Mouse (Mus musculus): ENCODE measurements around the gene Gnl2.

Gene Gnl2

DNA sequence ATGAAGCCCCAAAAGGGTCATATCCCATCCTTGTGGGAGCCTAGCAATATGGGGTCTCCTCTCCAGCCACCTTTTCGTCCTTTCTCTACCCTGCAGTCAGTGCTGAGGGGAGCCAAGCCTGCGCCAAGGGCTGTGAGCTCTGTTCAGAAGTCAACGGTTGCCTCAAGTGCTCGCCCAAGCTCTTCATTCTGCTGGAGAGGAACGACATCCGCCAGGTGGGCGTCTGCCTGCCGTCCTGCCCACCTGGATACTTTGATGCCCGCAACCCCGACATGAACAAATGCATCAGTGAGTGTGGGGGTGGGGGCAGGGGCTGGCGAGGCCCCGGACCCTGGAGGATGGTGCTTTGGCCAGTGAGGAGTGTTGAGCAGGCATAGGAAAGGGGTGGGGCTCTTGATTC lies 11.5 kb upstream of the Gnl2 start:
- no peak for DNase-seq

GRCm38 (mm10) chr4:125007460-125007859 lies 8.9 kb upstream of the Gnl2 start:
- no peak for DNase-seq

- DNase-seq, result no peak
Measured at GRCm38 (mm10) chr4:125008220-125008619, 8.2 kb upstream of the Gnl2 start.

DNA sequence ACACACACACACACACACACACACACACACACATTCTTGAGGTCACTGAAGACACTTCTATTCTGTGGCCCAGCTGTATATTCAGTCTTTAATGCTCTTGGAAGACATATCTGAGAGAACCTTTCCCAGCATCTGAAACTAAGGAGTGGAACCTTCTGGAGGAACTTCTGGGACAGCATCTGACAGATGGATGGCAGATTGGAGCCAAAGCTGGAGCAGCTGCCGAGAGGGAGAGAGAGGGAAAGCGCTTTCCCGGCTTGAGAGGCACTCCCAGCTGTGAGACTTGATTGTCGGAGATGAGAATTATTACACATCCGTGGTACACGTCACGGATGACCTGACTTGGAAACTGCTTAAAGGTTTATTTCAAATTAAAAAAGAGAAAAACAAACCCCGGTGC lies 7.7 kb upstream of the Gnl2 start:
- no peak for DNase-seq

DNA sequence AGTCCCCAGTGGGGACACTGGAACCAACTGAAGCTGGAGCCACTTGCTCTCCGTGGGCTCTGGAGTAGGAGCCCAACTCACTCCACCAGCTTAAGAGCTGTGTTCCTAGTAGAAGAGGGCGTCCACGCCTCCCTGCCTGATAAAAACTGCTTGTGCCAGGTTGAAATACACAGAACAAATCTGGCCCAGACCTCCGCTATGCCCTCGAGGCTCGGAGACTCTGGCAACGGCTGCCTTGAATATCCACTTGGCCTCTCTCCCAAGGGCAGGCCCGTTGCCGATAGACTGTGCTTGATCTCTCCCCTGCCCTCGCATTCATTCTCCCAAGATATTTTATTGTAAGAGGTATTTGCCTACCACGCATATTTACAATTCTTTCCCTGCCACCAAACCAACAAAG lies 1.0 kb downstream of the Gnl2 start:
- DNase-seq, result no peak

DNA sequence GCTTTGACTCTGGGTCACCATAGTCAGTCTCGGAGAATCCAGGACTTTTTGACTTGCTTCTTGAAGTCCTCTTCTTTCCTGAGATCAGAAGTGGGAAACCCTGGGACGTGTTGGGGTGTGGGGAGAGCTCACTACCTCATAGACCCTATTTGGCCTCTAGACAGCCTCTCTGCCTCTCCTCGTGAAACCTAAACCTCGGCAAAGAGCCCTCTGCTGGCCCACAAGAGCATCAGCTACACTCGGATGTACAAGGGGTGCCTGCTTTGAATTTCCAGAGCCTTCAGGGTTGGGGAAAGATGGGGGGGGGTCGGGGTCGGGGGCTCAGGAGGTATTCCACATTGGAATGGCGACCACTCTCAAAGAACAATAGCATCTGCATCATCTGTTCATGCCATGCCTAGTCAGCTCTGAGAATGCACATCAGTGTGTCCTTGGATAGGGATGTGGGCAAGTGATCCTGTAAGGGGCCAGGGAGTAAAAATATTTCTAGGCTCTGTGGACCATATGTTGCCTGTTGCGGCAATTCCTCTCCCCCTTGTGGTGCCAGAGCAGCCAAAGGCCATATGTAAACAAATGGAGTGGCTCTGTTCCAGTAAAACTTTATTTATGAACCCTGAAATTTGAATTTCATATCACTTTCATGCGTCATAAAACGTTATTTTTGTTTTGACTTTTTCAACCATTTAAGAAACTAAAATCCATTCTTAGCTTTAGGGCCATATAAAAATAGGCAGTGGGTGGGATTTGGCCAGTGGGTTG lies 4.6 kb downstream of the Gnl2 start:
- DNase-seq, result no peak

- peak; percentile 80 to 89 for DNase-seq
Measured at GRCm38 (mm10) chr4:125029891-125030614, 13.7 kb downstream of the Gnl2 start.

DNA sequence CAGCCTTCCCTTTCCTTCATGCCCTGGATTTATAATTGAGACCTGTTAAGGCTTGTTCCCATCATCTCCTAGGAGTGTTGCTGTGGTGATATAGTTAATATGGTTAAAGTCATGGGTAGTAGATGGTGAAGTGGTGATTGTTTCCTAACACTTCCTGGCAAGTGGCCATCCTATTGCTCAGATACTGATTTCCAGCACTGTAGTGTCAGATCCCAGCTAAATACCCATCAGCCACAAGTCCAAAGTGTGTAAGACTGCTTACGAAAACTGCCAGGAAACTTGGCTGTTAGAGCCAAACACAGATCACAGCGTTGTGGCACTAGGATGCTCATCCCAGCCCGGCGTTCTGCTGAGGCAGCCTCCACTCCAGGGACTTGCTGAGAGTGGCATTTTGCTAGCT lies 18.0 kb downstream of the Gnl2 start:
- DNase-seq, result no peak

- no peak for DNase-seq
Measured at GRCm38 (mm10) chr4:125044454-125044853, 28.1 kb downstream of the Gnl2 start.

- DNase-seq, result no peak
Measured at GRCm38 (mm10) chr4:125055385-125055784, 39.0 kb downstream of the Gnl2 start.

DNA sequence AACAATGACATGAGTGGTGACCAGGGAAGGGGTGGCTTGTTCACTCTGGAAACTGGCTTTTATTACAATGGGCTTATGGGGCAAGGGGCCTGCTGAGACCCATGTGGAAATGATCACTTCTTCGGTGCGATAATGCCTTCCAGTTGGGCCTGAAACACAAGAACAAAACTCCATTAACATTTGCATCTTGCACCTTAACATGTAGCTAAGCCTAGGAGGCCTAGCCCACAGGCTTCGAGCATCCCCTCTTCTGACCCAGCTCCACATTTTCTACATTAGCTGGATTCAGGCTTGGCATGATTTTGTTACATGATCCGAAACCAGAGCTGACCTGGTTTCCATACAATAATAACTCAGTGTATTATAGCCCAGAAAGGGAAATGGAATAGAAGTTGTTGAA lies 40.1 kb downstream of the Gnl2 start:
- no peak for DNase-seq

DNA sequence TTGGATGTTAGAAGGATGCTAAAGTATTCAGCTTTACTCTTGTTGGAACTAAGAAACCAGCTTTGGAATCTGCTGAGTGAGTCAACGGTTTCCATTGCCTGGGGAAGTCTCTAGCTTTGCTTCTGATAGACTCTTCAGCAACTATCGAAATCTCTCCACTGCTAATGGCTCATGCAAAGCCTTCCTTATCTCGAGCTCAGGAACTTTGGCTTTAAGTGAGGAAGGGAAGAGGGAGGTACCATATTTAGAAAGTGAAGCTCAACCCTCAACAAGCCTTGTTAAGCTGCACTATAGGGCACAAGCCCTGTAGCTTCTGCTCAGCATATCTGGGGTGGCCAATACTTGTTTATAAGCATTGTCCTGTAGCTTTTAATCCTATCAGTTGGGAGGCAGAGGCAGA lies 40.9 kb downstream of the Gnl2 start:
- no peak for DNase-seq

DNA sequence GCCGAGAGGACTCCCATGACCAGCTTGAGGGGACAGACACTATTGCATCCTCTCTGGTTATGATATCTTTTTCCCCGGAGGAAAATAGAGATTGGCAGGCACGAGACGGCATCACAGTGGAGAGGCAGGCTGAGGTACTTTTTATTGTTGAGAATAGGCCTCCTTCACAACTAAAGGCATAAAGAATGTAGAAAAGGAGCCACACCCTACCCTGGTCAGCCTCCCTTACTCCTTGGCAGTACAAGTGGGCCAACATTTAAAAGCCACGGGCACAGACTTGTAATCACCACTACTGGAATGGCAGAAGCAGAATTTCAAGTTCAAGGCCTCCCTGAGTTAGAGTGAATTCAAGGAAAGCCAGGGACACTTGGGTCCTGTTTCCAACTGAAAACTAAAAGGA lies 41.6 kb downstream of the Gnl2 start:
- DNase-seq, result no peak

DNA sequence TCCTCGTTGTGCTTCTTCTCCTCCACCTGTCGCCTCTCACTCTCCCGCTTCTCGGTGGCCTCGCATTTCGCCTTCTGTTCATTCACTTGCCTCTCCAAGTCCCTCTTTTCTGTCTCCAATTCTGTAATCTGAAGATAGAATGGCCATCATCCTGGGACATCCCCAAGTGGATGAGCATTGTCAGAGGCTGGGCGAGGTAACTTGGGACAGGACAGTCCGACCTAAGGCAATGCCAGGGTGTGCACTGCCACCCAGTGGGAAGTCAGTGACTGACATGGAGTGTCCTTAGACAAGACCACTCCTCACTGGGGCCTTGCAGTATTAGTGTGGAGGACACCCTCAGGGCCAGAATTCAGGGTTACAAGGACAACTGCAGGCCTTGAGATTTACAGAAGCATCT lies 42.6 kb downstream of the Gnl2 start:
- DNase-seq, result peak; percentile 23 to 45

GRCm38 (mm10) chr4:125063829-125064228 lies 47.4 kb downstream of the Gnl2 start:
- DNase-seq, result no peak

GRCm38 (mm10) chr4:125065517-125066307 lies 49.3 kb downstream of the Gnl2 start, which contains the start of gene Dnali1:
Gene Dnali1 (minus strand): TSS chr4:125065703.
- DNase-seq, result peak; percentile 40 to 62

- DNase-seq, result peak; percentile 89 to 95
Measured at GRCm38 (mm10) chr4:125066490-125067370, 50.3 kb downstream of the Gnl2 start, which contains the start of gene Snip1. Gene Snip1 (plus strand): TSS chr4:125066672.

GRCm38 (mm10) chr4:125077700-125078099 lies 61.3 kb downstream of the Gnl2 start:
- no peak for DNase-seq

DNA sequence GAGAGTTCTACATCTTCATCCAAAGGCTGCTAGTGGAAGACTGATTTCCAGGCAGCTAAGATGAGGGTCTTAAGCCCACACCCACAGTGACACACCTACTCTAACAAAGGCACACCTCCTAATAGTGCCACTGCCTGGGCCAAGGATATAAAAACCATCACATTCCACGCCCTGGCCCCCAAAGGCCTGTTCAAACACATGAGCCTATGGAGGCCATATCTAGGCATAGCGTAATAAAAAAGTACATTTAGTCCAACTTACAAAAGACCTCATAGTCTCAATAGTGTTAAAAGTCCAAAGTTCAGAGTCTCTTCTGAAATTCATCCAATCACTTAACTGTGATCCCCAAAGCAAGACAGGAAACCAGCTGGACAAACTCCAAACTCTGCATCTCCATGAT lies 62.3 kb downstream of the Gnl2 start:
- no peak for DNase-seq

DNA sequence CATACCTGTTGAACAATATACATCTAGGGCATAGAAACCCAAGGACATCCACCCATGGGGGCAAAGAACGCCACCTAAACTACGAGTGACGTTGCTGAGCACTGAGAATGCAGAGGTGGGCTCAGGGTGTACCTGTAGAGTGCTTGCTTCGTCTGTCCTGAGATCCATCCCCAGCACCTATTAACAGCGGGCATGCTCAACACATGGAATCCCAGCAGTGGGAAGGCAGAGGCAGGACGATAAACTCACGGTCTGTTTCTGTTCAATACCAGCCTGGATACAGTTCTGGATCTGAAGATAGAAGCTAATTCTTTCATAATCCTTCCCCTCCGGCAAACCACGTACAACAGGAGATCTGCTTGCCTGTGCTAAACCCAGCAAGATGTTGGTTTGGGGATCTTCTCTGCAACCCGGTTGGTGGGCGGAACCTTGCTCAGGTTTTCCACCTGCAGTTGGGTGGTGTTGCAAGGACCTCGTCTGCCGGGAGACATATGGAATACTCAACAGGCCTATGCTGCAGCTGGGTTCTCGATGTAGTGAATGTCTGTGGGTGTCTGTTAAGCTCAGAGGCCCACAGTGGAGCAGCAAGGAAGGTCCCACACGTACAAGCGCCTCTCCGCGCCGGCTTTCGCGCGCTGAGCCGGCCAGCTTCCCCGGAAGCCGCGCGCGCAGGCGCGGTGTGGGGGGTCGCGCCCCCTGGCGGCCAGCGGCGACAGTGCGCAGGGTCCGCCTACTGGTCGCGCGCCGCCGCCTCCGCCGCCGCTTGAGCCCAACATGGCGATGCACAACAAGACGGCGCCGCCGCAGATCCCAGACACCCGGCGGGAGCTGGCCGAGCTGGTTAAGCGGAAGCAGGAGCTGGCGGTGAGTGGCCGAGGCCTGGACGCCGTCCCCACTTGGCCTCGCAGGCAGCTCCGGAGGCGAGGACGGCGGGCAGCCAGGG lies 68.3 kb downstream of the Gnl2 start, which contains the start of gene Meaf6:
TSS of gene Meaf6 (plus strand) at position 732 of the 943 bp plus-strand sequence.
- DNase-seq, result peak; percentile 84 to 95

GRCm38 (mm10) chr4:125085346-125085841 lies 69.0 kb downstream of the Gnl2 start:
- no peak for DNase-seq
